Mouse (Mus musculus) kidney, embryonic 15.5 days (tissue): ENCODE measurements around the gene 6430531B16Rik. TPM values are rescaled to one million over a fixed set of nuclear protein-coding genes. Genes with fewer than 3 reads are reported as not detected.

Experiments
- ATAC-seq: fragments of 200-750 bp; cut with Nextera tagmentation; replicated peaks from 2 replicates; pipeline ENCODE4 v1.8.0; 2017; ENCODE audit warnings: moderate TSS enrichment; ENCODE audit not compliant: low FRiP score
- H3K27ac ChIP-seq: fragments of 300-500 bp; sonication (generic); 2 replicates; pipeline ENCODE4 v1.5.1; 2015; ENCODE audit warnings: mild to moderate bottlenecking, inconsistent platforms
- H3K27me3 ChIP-seq: fragments of 300-500 bp; sonication (generic); 2 replicates; pipeline ENCODE4 v1.6.1; 2015; ENCODE audit warnings: inconsistent platforms
- H3K36me3 ChIP-seq: fragments of 300-500 bp; sonication (generic); 2 replicates; pipeline ENCODE4 v1.6.1; 2015; ENCODE audit warnings: inconsistent platforms
- H3K4me1 ChIP-seq: fragments of 300-500 bp; sonication (generic); 2 replicates; pipeline ENCODE4 v1.6.1; 2015; ENCODE audit warnings: inconsistent platforms
- H3K4me2 ChIP-seq: fragments of 300-500 bp; sonication (generic); 2 replicates; pipeline ENCODE4 v1.6.1; 2015; ENCODE audit warnings: moderate library complexity, mild to moderate bottlenecking, inconsistent platforms
- H3K4me3 ChIP-seq: fragments of 300-500 bp; sonication (generic); replicated peaks from 2 replicates; pipeline ENCODE4 v1.5.1; 2015; ENCODE audit warnings: mild to moderate bottlenecking, inconsistent platforms
- H3K9ac ChIP-seq: fragments of 300-500 bp; sonication (generic); 2 replicates; pipeline ENCODE4 v1.6.1; 2015; ENCODE audit warnings: mild to moderate bottlenecking, inconsistent platforms
- H3K9me3 ChIP-seq: fragments of 300-500 bp; sonication (generic); replicated peaks from 2 replicates; pipeline ENCODE4 v1.6.1; 2016; ENCODE audit warnings: inconsistent platforms
- WGBS: fragments of 180-500 bp; shearing (Covaris S2); methylation state at CpG from one replicate; pipeline ENCODE4 v1.1.7; 2015; ENCODE audit warnings: mixed read lengths; 5-methylcytosine and 5-hydroxymethylcytosine counted together
- polyA plus RNA-seq: library from polyadenylated mRNA; unstranded; fragments of >200 nt; fragmentation: Nextera tagmentation; extraction: Ambion mirVana; gene quantifications from 2 replicates; pipeline ENCODE4 v1.2.1, GENCODE M21; 2015

Gene 6430531B16Rik
- polyA plus RNA-seq, 1 experiment from 2014 or later = 0.91 TPM

- no peak for ATAC-seq
- Histone ChIP-seq H3K9ac (no peak overlapping the region), H3K27ac (no peak overlapping the region), H3K9me3 (no peaks in the 10 kb centered on the region), H3K4me3 (no peak overlapping the region), H3K27me3 (no peaks in the 10 kb centered on the region), H3K4me2 (no peak overlapping the region), H3K4me1 (no peaks in the 10 kb centered on the region), H3K36me3 (peaks cover 11% of the 10 kb centered on the region)
- WGBS = 76% methylated on average over 8 of the region's 8 CpGs
Measured at GRCm38 (mm10) chr7:139990864-139991394, 12.4 kb upstream of the 6430531B16Rik start.

- H3K27me3 ChIP-seq = no peaks in the 10 kb centered on the region
- no peak overlapping the region for H3K27ac ChIP-seq
- H3K36me3 ChIP-seq = no peaks in the 10 kb centered on the region
- H3K4me2 ChIP-seq = no peak overlapping the region
- no peak overlapping the region for H3K4me3 ChIP-seq
- H3K9ac ChIP-seq = no peak overlapping the region
- no peak for ATAC-seq
- H3K9me3 ChIP-seq = no peaks in the 10 kb centered on the region
- H3K4me1 ChIP-seq = no peaks in the 10 kb centered on the region
- 85% methylated on average over 9 of the region's 9 CpGs for WGBS
Measured at GRCm38 (mm10) chr7:139988272-139988671, 9.7 kb upstream of the 6430531B16Rik start.

- no peak overlapping the region for H3K9ac ChIP-seq
- 94% methylated on average over 11 of the region's 11 CpGs for whole genome bisulfite sequencing
- H3K27me3 ChIP-seq = no peaks in the 10 kb centered on the region
- no peaks in the 10 kb centered on the region for H3K36me3 ChIP-seq
- no peaks in the 10 kb centered on the region for H3K4me1 ChIP-seq
- H3K4me3 ChIP-seq = no peak overlapping the region
- no peak overlapping the region for H3K27ac ChIP-seq
- no peak overlapping the region for H3K4me2 ChIP-seq
- no peak for ATAC-seq
- no peaks in the 10 kb centered on the region for H3K9me3 ChIP-seq
Measured at GRCm38 (mm10) chr7:139984505-139984904, 6.0 kb upstream of the 6430531B16Rik start.

- Histone ChIP-seq H3K27ac (no peak overlapping the region), H3K36me3 (no peaks in the 10 kb centered on the region), H3K4me2 (no peak overlapping the region), H3K4me3 (no peak overlapping the region), H3K27me3 (no peaks in the 10 kb centered on the region), H3K4me1 (peaks cover 9% of the 10 kb centered on the region), H3K9me3 (no peaks in the 10 kb centered on the region), H3K9ac (no peak overlapping the region)
- no peak for ATAC-seq
- 82% methylated on average over 11 of the region's 11 CpGs for WGBS
Measured at GRCm38 (mm10) chr7:139982058-139982457, 3.5 kb upstream of the 6430531B16Rik start.

GRCm38 (mm10) chr7:139980778-139981177 is 2.2 kb upstream of the 6430531B16Rik start:
- Histone ChIP-seq H3K9me3 (no peaks in the 10 kb centered on the region), H3K4me2 (no peak overlapping the region), H3K27ac (no peak overlapping the region), H3K27me3 (no peaks in the 10 kb centered on the region), H3K4me1 (peaks cover 9% of the 10 kb centered on the region), H3K4me3 (no peak overlapping the region), H3K36me3 (no peaks in the 10 kb centered on the region), H3K9ac (no peak overlapping the region)
- ATAC-seq = no peak
- WGBS = 55% methylated on average over 3 of the region's 3 CpGs

- H3K9ac ChIP-seq = peak overlapping the region; percentile 55; the same call in 1 of the 2 replicates
Measured at GRCm38 (mm10) chr7:139979011-139979719, 610 bp upstream of the 6430531B16Rik start.

GRCm38 (mm10) chr7:139975471-139975870 is 3.1 kb downstream of the 6430531B16Rik start:
- H3K27ac ChIP-seq = no peak overlapping the region
- peaks cover 9% of the 10 kb centered on the region for H3K4me1 ChIP-seq
- H3K4me2 ChIP-seq = no peak overlapping the region
- H3K36me3 ChIP-seq = no peaks in the 10 kb centered on the region
- ATAC-seq = no peak
- WGBS = 60% methylated on average over 5 of the region's 5 CpGs
- H3K9me3 ChIP-seq = no peaks in the 10 kb centered on the region
- no peak overlapping the region for H3K9ac ChIP-seq
- no peaks in the 10 kb centered on the region for H3K27me3 ChIP-seq
- no peak overlapping the region for H3K4me3 ChIP-seq

More at GRCm38 (mm10) chr7:139979011-139979719, 610 bp upstream of the 6430531B16Rik start:
- H3K27ac ChIP-seq = no peak overlapping the region
- peak; percentile 69 for ATAC-seq
- peak overlapping the region; percentile 93 for H3K4me2 ChIP-seq
- H3K36me3 ChIP-seq = no peaks in the 10 kb centered on the region
- no peaks in the 10 kb centered on the region for H3K9me3 ChIP-seq
- peak overlapping the region; percentile 62 for H3K4me3 ChIP-seq
- H3K4me1 ChIP-seq = peaks cover 9% of the 10 kb centered on the region
- 45% methylated on average over 13 of the region's 13 CpGs for whole genome bisulfite sequencing
- H3K27me3 ChIP-seq = no peaks in the 10 kb centered on the region

- Histone ChIP-seq H3K9me3 (no peaks in the 10 kb centered on the region), H3K4me2 (no peak overlapping the region), H3K9ac (no peak overlapping the region), H3K27ac (no peak overlapping the region), H3K27me3 (no peaks in the 10 kb centered on the region), H3K4me1 (peaks cover 9% of the 10 kb centered on the region), H3K36me3 (no peaks in the 10 kb centered on the region), H3K4me3 (no peak overlapping the region)
- 91% methylated on average over 10 of the region's 10 CpGs for WGBS
- ATAC-seq = no peak
Measured at GRCm38 (mm10) chr7:139974307-139974706, 4.2 kb downstream of the 6430531B16Rik start.

- Histone ChIP-seq H3K27ac (no peak overlapping the region), H3K4me3 (no peak overlapping the region), H3K9ac (no peak overlapping the region), H3K4me2 (no peak overlapping the region), H3K9me3 (no peaks in the 10 kb centered on the region), H3K27me3 (peaks cover 3% of the 10 kb centered on the region; the same call in 1 of the 2 replicates), H3K36me3 (no peaks in the 10 kb centered on the region), H3K4me1 (no peaks in the 10 kb centered on the region)
- no peak for ATAC-seq
Measured at GRCm38 (mm10) chr7:139972923-139973331, 5.6 kb downstream of the 6430531B16Rik start.

- H3K9ac ChIP-seq = no peak overlapping the region
- no peak overlapping the region for H3K4me3 ChIP-seq
- WGBS = 61% methylated on average over 6 of the region's 6 CpGs
- H3K27me3 ChIP-seq = peaks cover 3% of the 10 kb centered on the region; the same call in 1 of the 2 replicates
- no peak overlapping the region for H3K27ac ChIP-seq
- H3K9me3 ChIP-seq = no peaks in the 10 kb centered on the region
- no peaks in the 10 kb centered on the region for H3K36me3 ChIP-seq
- no peak for ATAC-seq
- no peaks in the 10 kb centered on the region for H3K4me1 ChIP-seq
- no peak overlapping the region for H3K4me2 ChIP-seq
Measured at GRCm38 (mm10) chr7:139971436-139971835, 7.1 kb downstream of the 6430531B16Rik start.

GRCm38 (mm10) chr7:139970979-139971378 is 7.6 kb downstream of the 6430531B16Rik start:
- Histone ChIP-seq H3K36me3 (no peaks in the 10 kb centered on the region), H3K9ac (no peak overlapping the region), H3K27me3 (peaks cover 3% of the 10 kb centered on the region; the same call in 1 of the 2 replicates), H3K4me1 (no peaks in the 10 kb centered on the region), H3K4me2 (no peak overlapping the region), H3K4me3 (no peak overlapping the region), H3K9me3 (no peaks in the 10 kb centered on the region), H3K27ac (no peak overlapping the region)
- ATAC-seq = no peak
- WGBS = 81% methylated on average over 5 of the region's 5 CpGs

- no peak overlapping the region for H3K9ac ChIP-seq
- no peak for ATAC-seq
- peaks cover 3% of the 10 kb centered on the region; the same call in 1 of the 2 replicates for H3K27me3 ChIP-seq
- 84% methylated on average over 10 of the region's 10 CpGs for WGBS
- no peaks in the 10 kb centered on the region for H3K36me3 ChIP-seq
- no peak overlapping the region for H3K4me2 ChIP-seq
- H3K27ac ChIP-seq = no peak overlapping the region
- H3K9me3 ChIP-seq = no peaks in the 10 kb centered on the region
- H3K4me1 ChIP-seq = no peaks in the 10 kb centered on the region
- no peak overlapping the region for H3K4me3 ChIP-seq
Measured at GRCm38 (mm10) chr7:139970216-139970919, 8.2 kb downstream of the 6430531B16Rik start.
